21 mouse cellular contexts compared by ENCODE assay signal in the genomic region with DNA sequence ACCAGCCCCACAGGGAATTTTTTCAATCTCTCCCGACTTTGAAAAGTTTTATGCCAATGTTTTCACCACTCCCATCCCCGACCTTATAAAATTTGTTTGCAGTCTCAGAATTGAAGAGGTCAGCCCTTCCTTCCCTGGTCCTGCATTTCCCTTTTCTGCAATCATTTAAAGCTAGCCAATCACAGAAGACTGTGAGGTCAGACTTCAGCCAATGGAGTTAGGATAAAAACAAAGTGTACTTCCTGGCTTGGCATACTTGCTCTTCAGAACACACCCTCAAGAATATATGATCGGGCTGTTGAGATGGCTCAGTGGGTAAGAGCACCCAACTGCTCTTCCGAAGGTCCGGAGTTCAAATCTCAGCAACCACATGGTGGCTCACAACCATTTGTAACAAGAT. TPM values are rescaled to one million over a fixed set of nuclear protein-coding genes. Genes with fewer than 3 reads are reported as not detected.
"Had no signal": no experiment of that assay in that cellular context is flagged by ENCODE, and none has a peak within 500 bp of the region (broad histone marks: within the 10 kb centered on the region; RNA-seq: fewer than 3 reads in every experiment).

No protein-coding gene starts in this region.

- H3K27ac ChIP-seq: neural tube, embryonic 13.5 days; neural tube, embryonic 15.5 days; stomach, embryonic 15.5 days; stomach, postnatal 0 days had no signal

- H3K27me3 ChIP-seq: neural tube, embryonic 13.5 days; neural tube, embryonic 15.5 days; stomach, embryonic 15.5 days had no signal

- DNase-seq: retina, postnatal 1 day; right cerebral cortex, adult 18-20 months; right cerebral cortex, postnatal 14 days; right cerebral cortex, postnatal 25 days; right cerebral cortex, postnatal 4 days; spleen, adult 18-20 months; thymus, adult 18-20 months; thymus, adult 2 months; thymus, postnatal 14 days; thymus, postnatal 25 days; thymus, postnatal 36 days; thymus, postnatal 4 days had no signal

- H3K4me3 ChIP-seq: neural tube, embryonic 13.5 days; neural tube, embryonic 15.5 days; stomach, embryonic 15.5 days had no signal

- H3K36me3 ChIP-seq: neural tube, embryonic 13.5 days; neural tube, embryonic 15.5 days; stomach, embryonic 15.5 days had no signal

- H3K9ac ChIP-seq: neural tube, embryonic 13.5 days; neural tube, embryonic 15.5 days; stomach, embryonic 15.5 days had no signal

- H3K9me3 ChIP-seq: neural tube, embryonic 13.5 days; neural tube, embryonic 15.5 days; stomach, embryonic 15.5 days had no signal

RNA-seq across cellular contexts. Expression of a gene that starts 40.3 kb away (rescaled TPM):
- total RNA-seq: neutrophil, adult 5-6 weeks had no signal

RNA-seq across cellular contexts. Expression of a gene that starts 57.7 kb away (rescaled TPM):
- total RNA-seq: neutrophil, adult 5-6 weeks had no signal
- polyA plus RNA-seq: spleen, adult 2 months; stomach, embryonic 14.5 days; stomach, embryonic 15.5 days; stomach, embryonic 16.5 days; stomach, postnatal 0 days; thymus, adult 2 months; thymus, postnatal 0 days had no signal
